Mouse (Mus musculus): ENCODE results near the gene Foxp1. TPM values are rescaled to one million over a fixed set of nuclear protein-coding genes. Genes with fewer than 3 reads are reported as not detected.

Foxp1 gene
- polyA plus RNA-seq, 1 experiment from 2014 or later, result 39.3 TPM

GRCm38 (mm10) chr6:99299196-99299595 is 223.3 kb downstream of the Foxp1 start:
- no peaks in the 10 kb centered on the region for H3K27me3 ChIP-seq
- no peak for ATAC-seq
- DNase-seq (ENCODE audit: low read depth, low spot score), result no peak
- in situ Hi-C loops (cut with MboI; ENCODE audit: low pct_unique_long_range_greater_than_20kb), result no loop called here
- POLR2A ChIA-PET, result no interaction called here
- CTCF ChIA-PET, result interaction anchor here (1.5 kb wide), 1 partner anchor 19 kb away, joined by 4 read pairs; no protein-coding TSS in a partner anchor
- no peak for TF ChIP-seq CTCF (IDR thresholded peaks at IDR 0.05)

DNA sequence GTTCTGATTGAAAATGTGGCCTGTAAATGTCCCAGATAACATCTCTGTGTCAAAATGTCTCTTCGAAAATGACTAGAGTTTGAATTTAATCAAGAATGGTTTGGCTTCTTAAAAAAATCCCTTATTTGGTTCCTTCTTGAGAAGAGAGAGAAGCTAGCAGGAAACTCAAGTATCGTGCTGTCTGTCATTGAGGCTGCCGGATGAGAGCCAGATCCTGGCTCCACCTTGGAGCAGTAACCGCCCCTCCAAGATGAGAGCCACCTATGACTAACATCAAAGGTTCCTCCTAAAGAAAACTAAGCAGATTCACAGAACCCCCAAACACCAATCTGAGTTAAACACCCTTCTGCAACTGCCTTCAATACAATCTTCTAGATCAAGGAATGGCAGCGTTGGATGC is 225.0 kb downstream of the Foxp1 start:
- ChIA-PET POLR2A (no interaction called here), CTCF (interaction anchor here (0.5 kb wide), 1 partner anchor 47 kb away, joined by 3 read pairs; no protein-coding TSS in a partner anchor)
- H3K27me3 ChIP-seq, result no peaks in the 10 kb centered on the region
- in situ Hi-C loops (cut with MboI; ENCODE audit: low pct_unique_long_range_greater_than_20kb), result no loop called here
- DNase-seq (ENCODE audit: low read depth, low spot score) (no peak), ATAC-seq (no peak)
- TF ChIP-seq CTCF (IDR thresholded peaks at IDR 0.05), result no peak

- no peaks in the 10 kb centered on the region for H3K27me3 ChIP-seq
- ChIA-PET POLR2A (interaction anchor here (0.6 kb wide), 1 partner anchor 419 kb away, joined by 4 read pairs; no protein-coding TSS in a partner anchor), CTCF (interaction anchor here (1.3 to 1.6 kb wide), 2 partner anchors 18 to 20 kb away, joined by 3 to 4 read pairs; no protein-coding TSS in a partner anchor)
- ATAC-seq, result no peak
- TF ChIP-seq CTCF (IDR thresholded peaks at IDR 0.05), result no peak
- DNase-seq (ENCODE audit: low read depth, low spot score), result no peak
- in situ Hi-C loops (cut with MboI; ENCODE audit: low pct_unique_long_range_greater_than_20kb), result no loop called here
Observed at GRCm38 (mm10) chr6:99295495-99295894, 227.0 kb downstream of the Foxp1 start.

GRCm38 (mm10) chr6:99289220-99289619 is 233.3 kb downstream of the Foxp1 start:
- POLR2A ChIA-PET, result no interaction called here
- CTCF ChIA-PET, result no interaction called here
- in situ Hi-C loops (cut with MboI; ENCODE audit: low pct_unique_long_range_greater_than_20kb), result no loop called here
- DNase-seq (ENCODE audit: low read depth, low spot score) (no peak), ATAC-seq (no peak)
- no peaks in the 10 kb centered on the region for H3K27me3 ChIP-seq
- TF ChIP-seq CTCF (IDR thresholded peaks at IDR 0.05), result no peak

DNA sequence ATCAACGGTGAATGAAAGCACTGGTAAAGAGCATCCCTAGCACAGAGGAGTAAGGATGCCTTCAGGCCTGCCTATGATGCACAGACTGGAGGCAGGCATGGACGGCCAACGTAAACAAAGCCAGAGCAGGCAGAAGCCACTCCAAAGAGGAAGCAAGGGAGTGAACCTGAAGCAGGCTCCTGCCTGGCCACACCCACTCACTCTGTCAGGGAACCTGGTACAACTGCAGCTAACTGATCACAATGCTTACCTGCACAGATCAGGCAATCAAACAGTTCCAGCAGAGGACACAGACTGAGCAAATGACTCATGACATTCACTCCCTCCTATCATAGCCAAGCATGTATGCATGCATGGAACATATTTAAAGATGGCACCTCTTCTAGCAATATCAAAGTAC is 237.5 kb downstream of the Foxp1 start:
- ChIA-PET CTCF (no interaction called here), POLR2A (no interaction called here)
- in situ Hi-C loops (cut with MboI; ENCODE audit: low pct_unique_long_range_greater_than_20kb), result no loop called here
- H3K27me3 ChIP-seq, result no peaks in the 10 kb centered on the region
- no peak for DNase-seq (ENCODE audit: low read depth, low spot score)
- TF ChIP-seq CTCF (IDR thresholded peaks at IDR 0.05), result no peak
- ATAC-seq, result no peak

GRCm38 (mm10) chr6:99284019-99284418 is 238.5 kb downstream of the Foxp1 start:
- DNase-seq (ENCODE audit: low read depth, low spot score) (no peak), ATAC-seq (no peak)
- POLR2A ChIA-PET, result no interaction called here
- no peak for TF ChIP-seq CTCF (IDR thresholded peaks at IDR 0.05)
- CTCF ChIA-PET, result no interaction called here
- no peaks in the 10 kb centered on the region for H3K27me3 ChIP-seq
- in situ Hi-C loops (cut with MboI; ENCODE audit: low pct_unique_long_range_greater_than_20kb), result no loop called here

GRCm38 (mm10) chr6:99282866-99283657 is 239.5 kb downstream of the Foxp1 start:
- ChIA-PET CTCF (no interaction called here), POLR2A (no interaction called here)
- ATAC-seq (no peak), DNase-seq (ENCODE audit: low read depth, low spot score) (no peak)
- no peaks in the 10 kb centered on the region for H3K27me3 ChIP-seq
- TF ChIP-seq CTCF (IDR thresholded peaks at IDR 0.05), result no peak
- in situ Hi-C loops (cut with MboI; ENCODE audit: low pct_unique_long_range_greater_than_20kb), result no loop called here

DNA sequence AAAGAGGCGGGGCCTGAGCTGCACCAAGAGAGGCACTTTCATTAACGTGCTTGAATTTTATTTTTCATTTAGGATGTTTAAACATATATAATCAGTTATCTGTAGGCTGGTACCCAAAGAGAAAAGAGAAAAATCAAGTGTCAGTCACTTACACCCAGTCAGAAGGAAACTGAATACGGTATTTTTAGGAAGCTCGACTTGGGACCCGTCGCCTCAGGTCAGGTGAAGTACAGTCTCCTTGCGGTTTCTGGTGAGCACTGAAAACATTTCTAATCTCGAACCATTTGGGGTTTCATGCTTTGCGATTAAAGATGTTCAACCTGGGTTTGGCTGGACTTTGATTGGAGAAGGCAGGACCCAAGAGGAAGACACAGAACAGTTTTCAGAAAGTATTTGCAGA is 241.1 kb downstream of the Foxp1 start:
- in situ Hi-C loops (cut with MboI; ENCODE audit: low pct_unique_long_range_greater_than_20kb), result no loop called here
- H3K27me3 ChIP-seq, result no peaks in the 10 kb centered on the region
- no peak for TF ChIP-seq CTCF (IDR thresholded peaks at IDR 0.05)
- DNase-seq (ENCODE audit: low read depth, low spot score) (no peak), ATAC-seq (no peak)
- POLR2A ChIA-PET, result no interaction called here
- CTCF ChIA-PET, result interaction anchor here (2.1 kb wide), 1 partner anchor 18 kb away, joined by 4 read pairs; no protein-coding TSS in a partner anchor

- CTCF ChIA-PET, result interaction anchor here (0.6 to 2.1 kb wide), 2 partner anchors 19 to 45 kb away, joined by 3 to 4 read pairs; no protein-coding TSS in a partner anchor
- DNase-seq (ENCODE audit: low read depth, low spot score), result no peak
- no peak for TF ChIP-seq CTCF (IDR thresholded peaks at IDR 0.05)
- in situ Hi-C loops (cut with MboI; ENCODE audit: low pct_unique_long_range_greater_than_20kb), result no loop called here
- POLR2A ChIA-PET, result no interaction called here
- no peaks in the 10 kb centered on the region for H3K27me3 ChIP-seq
- no peak for ATAC-seq
Observed at GRCm38 (mm10) chr6:99280619-99281018, 241.9 kb downstream of the Foxp1 start.

- POLR2A ChIA-PET, result interaction anchor here (0.7 kb wide), 1 partner anchor 12 kb away, joined by 3 read pairs; no protein-coding TSS in a partner anchor
- no peak for TF ChIP-seq CTCF (IDR thresholded peaks at IDR 0.05)
- DNase-seq (ENCODE audit: low read depth, low spot score) (no peak), ATAC-seq (no peak)
- in situ Hi-C loops (cut with MboI; ENCODE audit: low pct_unique_long_range_greater_than_20kb), result no loop called here
- CTCF ChIA-PET, result interaction anchor here (1.3 to 1.5 kb wide), 2 partner anchors 19 to 23 kb away, joined by 3 to 4 read pairs; no protein-coding TSS in a partner anchor
- no peaks in the 10 kb centered on the region for H3K27me3 ChIP-seq
Observed at GRCm38 (mm10) chr6:99277251-99277650, 245.3 kb downstream of the Foxp1 start.

GRCm38 (mm10) chr6:99276297-99276653 is 246.2 kb downstream of the Foxp1 start:
- no peak for TF ChIP-seq CTCF (IDR thresholded peaks at IDR 0.05)
- in situ Hi-C loops (cut with MboI; ENCODE audit: low pct_unique_long_range_greater_than_20kb), result no loop called here
- no peak for DNase-seq (ENCODE audit: low read depth, low spot score)
- no peak for ATAC-seq
- no peaks in the 10 kb centered on the region for H3K27me3 ChIP-seq
- ChIA-PET CTCF (interaction anchor here (1.5 kb wide), 1 partner anchor 24 kb away, joined by 4 read pairs; no protein-coding TSS in a partner anchor), POLR2A (interaction anchor here (0.6 kb wide), 1 partner anchor 61 kb away, joined by 3 read pairs; no protein-coding TSS in a partner anchor)

Data from Patski (cell line).